Mouse (Mus musculus) embryonic fibroblast, embryonic 13.5 days (primary cell): ENCODE data around the gene Pagr1b.

Experiments used
- CTCF ChIP-seq: IDR thresholded peaks from 2 replicates; pipeline ENCODE4 v1.5.1; 2011; ENCODE audit warnings: mild to moderate bottlenecking, control low read depth, low read length, moderate library complexity, borderline replicate concordance; ENCODE audit not compliant: insufficient read depth
- POLR2A ChIP-seq: IDR thresholded peaks from 2 replicates; pipeline ENCODE4 v1.6.1; 2011; ENCODE audit warnings: low read depth, mild to moderate bottlenecking, control low read depth, low read length, moderate library complexity

DNA sequence TGATC is at the start of gene Pagr1b:
- no peak for TF ChIP-seq CTCF
- no peak for TF ChIP-seq POLR2A
